ENCODE assay signal across 17 mouse cellular contexts in genomic region chr13:30203018-30203417, GRCm38 (mm10).
"Had no signal": no experiment of that assay in that cellular context is flagged by ENCODE, and none has a peak within 500 bp of the region (broad histone marks: within the 10 kb centered on the region; RNA-seq: fewer than 3 reads in every experiment).

No protein-coding gene starts in this region.

- DNase-seq: kidney, adult 2 months; kidney, postnatal 25 days; layer of hippocampus, postnatal 36 days; liver, embryonic 13.5 days; lung, adult 2 months; lung, postnatal 14 days; lung, postnatal 4 days; midbrain, embryonic 14.5 days; retina, postnatal 1 day; right cerebral cortex, postnatal 25 days; spleen, adult 18-20 months; thymus, adult 18-20 months; thymus, postnatal 36 days had no signal

- H3K4me1 ChIP-seq: liver, embryonic 13.5 days; neural tube, embryonic 13.5 days had no signal

- H3K4me2 ChIP-seq: liver, embryonic 13.5 days; midbrain, embryonic 11.5 days; neural tube, embryonic 13.5 days had no signal

- H3K9ac ChIP-seq: liver, embryonic 13.5 days; neural tube, embryonic 13.5 days had no signal

- H3K27ac ChIP-seq: kidney, postnatal 0 days; left cerebral cortex, adult 2 months; liver, embryonic 13.5 days; neural tube, embryonic 13.5 days had no signal

- H3K27me3 ChIP-seq: liver, embryonic 13.5 days; neural tube, embryonic 13.5 days had no signal

- H3K9me3 ChIP-seq: liver, embryonic 13.5 days; neural tube, embryonic 13.5 days had no signal

- H3K36me3 ChIP-seq: liver, embryonic 13.5 days; neural tube, embryonic 13.5 days had no signal

- H3K4me3 ChIP-seq: left cerebral cortex, adult 2 months; liver, embryonic 13.5 days; neural tube, embryonic 13.5 days had no signal
